Mouse (Mus musculus): ENCODE results near the gene Ctc1.

DNA sequence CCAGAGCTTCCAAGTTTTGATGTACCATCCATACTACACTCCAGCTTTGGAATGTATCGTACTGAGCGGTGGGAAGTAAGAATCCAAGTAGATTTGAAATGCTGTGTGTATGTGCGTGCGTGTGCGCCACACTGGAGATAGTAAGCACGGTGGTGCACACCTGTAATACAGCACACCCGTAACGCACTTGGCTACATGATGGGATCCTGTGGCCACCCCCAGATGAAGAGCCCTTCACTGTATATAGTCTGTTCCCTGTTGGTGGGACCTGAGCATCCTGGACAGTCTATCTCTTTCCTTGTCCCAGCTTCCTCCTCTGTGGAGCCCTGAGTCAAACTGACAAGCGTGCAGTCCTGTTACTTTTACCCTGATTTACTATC, 30.7 kb downstream of the Ctc1 start:
- TF ChIP-seq CTCF (IDR thresholded peaks at IDR 0.05; ENCODE audit: control insufficient read depth, insufficient read depth, insufficient read length) (no peak), MAX (IDR thresholded peaks at IDR 0.05) (no peak), MYOD1 (IDR thresholded peaks at IDR 0.05; ENCODE audit: control insufficient read depth, insufficient read length, low read depth) (no peak), MYOG (IDR thresholded peaks at IDR 0.05; ENCODE audit: control insufficient read depth, extremely low read depth, insufficient read length) (no peak)
